Mouse (Mus musculus): ENCODE results near the gene Rbpj.
"Not testable (repeated sequence)": the region's sequence is repeated elsewhere in the genome, so short reads cannot be mapped to it uniquely, and the experiment has no call there.

Gene Rbpj

DNA sequence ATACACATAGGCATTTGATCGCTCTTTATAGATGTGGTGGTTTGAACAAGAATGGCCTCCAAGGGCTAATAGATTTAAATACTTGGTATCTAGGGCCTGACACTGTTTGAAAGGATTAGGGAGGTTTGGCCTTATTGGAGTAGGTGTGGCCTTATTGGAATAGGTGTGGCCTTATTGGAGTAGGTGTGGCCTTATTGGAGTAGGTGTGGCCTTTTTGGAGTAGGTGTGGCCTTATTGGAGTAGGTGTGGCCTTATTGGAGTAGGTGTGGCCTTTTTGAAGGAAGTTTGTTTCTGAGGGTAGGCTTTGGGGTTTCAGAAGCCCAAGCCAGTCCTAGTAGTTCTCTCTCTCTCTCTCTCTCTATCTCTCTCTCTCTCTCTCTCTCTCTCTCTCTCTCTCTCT lies 84.4 kb downstream of the Rbpj start:
- DNase-seq (ENCODE audit: low read depth, low spot score) = not testable (repeated sequence)

DNA sequence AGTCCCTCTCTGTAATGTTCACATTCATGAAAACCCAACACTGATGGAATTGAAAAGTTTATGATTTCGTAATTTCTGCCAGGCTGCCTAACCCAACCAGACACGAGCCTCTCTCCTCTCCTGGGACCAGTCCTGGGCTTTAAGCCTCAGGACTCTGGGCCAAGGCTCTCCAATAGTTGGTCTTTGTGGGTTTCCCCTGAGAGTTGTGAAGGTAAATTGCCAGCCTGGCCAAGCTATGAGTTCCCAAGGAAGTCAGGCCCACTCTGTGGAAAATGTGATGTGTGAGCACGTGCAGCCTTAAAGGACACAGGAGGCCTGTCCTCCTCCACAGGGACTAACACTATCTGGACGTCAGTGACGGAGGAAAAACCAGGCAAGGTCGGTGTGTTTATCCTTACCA lies 85.4 kb downstream of the Rbpj start:
- DNase-seq (ENCODE audit: low read depth, low spot score) = no peak

DNA sequence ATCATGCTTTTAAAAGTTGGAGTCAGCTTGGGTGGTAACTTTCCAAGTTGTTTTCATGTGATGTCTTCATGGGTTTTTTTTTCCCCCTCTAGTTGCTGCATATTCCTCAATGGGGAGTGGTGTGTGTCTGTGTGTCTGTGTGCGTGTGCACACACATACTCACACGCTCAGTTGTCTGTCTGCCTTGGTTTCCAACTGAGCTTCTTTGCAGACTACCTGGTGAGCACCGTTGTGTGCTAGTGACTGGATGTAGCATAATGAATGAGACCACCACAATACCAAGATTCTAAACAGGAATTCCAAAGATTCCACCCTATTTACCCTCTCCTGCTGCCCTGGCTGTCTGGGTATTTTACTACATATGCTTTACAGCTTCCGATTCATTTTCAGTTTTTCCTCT lies 86.0 kb downstream of the Rbpj start:
- DNase-seq (ENCODE audit: low read depth, low spot score) = no peak

DNA sequence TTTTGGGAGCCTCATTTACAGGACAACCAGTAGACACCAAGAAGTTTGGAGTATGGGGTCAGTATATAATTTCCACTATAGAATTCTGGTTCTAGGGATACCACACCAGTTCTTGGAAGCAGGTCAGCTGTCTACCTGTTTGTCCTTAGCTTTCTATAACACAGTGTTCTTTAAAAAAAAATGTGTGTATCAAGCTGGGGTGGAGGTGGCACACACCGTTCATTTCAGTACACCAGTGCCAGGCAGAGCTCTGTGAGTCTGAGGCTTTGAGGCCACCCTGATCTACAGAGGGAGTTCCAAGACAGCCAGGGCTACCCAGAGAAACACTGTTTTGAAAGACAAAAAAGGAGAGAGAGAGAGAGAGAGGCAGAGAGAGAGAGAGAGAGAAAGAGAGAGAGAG lies 87.3 kb downstream of the Rbpj start:
- no peak for DNase-seq (ENCODE audit: low read depth, low spot score)

DNA sequence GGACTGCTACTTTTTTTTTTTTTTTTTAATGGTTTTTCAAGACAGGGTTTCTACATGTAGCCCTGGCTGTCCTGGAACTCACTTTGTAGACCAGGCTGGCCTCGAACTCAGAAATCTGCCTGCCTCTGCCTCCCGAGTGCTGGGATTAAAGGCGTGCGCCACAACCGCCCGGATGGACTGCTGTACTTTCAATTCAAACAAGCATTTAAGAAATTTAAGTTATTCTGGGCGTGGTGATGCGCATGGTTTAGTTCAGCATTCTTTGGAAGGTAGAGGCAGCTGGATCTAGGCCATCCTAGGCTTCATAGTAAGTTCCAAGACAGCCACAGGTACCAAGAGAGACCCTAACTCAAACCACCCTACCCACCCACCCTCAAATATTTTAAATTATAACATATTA lies 88.2 kb downstream of the Rbpj start:
- no peak for DNase-seq (ENCODE audit: low read depth, low spot score)

DNA sequence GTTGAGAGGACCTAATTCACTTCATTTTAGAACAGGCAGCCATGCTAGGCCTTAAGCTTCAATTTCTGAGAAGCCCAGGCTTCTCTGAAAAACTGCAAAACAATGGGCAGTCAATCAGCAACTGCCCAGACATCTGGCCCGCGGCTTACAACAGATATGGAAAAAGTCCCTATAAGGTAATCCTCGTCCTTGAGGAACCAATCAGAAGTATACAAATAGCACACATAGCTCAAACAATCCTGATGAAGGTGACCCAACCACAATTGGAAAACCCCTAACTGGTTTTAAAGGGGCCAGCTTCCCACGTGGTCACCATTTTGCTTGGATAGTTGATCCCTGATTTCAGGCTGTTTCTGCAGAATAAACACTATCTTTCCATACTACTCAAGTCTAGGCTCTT lies 89.0 kb downstream of the Rbpj start:
- DNase-seq (ENCODE audit: low read depth, low spot score) = no peak

DNA sequence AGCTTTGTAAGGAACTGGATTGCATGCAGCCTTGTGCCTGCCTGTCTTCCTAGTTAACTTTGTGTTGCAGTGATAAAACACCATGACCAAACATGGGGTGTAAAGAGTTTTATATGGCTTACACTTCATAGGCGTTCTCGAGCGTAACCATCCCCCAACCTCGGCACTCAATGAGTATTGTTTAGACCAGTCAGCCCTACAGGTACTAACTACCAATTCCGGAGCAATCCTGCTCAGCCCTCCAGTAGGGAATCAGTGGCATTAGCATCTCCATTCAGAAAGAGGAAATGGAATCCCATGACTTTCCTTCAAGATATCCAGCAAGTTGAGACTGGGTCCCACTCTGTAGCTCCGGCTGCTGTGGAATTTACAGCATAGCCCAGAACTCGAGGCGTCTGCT lies 89.5 kb downstream of the Rbpj start:
- no peak for DNase-seq (ENCODE audit: low read depth, low spot score)

DNA sequence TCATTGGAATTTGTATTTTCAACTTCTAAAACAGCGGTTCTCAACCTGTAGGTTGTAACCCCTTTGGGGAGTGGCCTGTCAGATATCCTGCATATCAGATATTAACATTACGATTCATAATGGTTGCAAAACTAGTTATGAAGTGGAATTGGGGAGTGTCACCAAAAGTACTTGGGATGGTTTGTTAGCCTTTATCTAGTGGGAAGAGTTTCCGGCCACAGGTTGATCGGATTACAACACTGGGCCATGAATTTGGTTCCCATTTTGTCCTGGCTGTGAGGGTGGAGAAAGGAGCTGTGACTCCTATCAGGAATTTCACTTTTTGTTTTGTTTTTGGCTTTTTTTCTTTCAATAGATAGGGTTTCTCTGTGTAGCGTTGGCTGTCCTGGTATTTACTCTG lies 90.0 kb downstream of the Rbpj start:
- no peak for DNase-seq (ENCODE audit: low read depth, low spot score)

DNA sequence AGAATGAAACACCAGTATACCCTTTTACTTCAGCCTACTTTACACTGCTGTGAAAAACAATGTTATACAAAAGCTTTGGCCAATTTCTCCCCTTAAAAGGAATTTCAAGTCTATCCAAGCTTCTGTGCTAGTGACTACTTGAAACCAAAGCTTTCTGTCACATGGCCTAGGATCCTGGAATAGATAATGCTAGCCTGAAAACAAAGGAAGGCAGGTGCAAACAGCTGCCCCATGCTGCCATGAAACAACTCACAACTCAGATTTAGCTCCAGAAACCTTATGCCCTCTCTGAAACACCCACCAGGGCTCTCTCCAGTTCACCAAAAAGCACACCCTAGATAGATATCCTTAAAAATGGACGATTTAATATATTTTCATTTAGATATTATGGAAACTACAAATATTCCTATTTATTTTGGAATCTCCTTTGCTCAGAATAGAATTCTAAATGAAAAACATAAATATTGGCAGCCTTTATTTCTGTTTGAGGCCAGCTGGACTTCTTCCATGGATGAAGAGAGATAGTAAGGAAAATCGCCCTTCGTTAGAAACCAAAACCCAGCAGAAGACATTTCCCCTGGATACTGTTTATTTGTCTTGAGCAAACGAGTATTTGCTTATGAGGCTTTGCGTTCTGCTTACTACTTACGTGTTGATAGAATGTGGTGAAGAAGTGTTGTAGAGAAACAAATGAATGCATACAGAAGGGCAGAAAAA lies 91.8 kb downstream of the Rbpj start:
- no peak for DNase-seq (ENCODE audit: low read depth, low spot score)

DNA sequence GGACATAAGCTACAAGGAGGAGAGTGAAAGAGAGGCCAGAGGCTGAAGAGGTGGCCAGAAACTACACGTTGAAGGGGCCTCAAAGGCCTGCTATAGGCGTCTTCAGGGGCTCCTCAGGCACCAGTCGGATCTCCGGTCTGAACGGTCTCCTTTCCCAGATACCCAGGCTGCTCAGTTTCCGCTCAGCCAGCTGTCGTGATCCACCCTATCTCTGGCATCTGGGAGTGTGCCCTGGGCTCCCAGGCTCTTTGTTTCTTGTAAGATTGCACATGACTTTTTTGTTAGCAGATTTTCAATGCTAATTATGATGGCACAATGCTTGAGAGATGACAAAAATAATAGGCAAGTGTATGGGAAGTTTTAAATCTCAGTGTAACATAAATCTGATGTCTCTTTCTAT lies 95.2 kb downstream of the Rbpj start:
- DNase-seq (ENCODE audit: low read depth, low spot score) = no peak

DNA sequence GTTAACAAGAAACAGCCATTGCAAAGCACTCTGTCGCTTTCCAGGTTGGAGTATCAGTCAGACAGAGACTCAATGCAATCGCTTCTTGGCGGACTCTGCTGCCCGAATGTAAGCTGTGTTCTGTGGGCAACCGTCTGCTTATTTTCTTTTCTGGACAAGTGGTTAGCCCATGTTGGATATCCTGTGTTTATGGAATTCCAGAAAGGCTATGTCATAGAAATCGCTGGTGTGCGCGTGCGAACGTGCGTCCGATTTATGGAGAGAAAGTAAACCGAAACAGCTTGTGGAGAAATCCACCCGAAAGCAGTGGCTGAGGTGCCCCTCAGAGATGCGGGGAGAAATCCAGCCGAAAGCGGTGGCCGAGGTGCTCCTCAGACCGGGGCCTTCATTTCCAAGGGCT lies 98.4 kb downstream of the Rbpj start:
- no peak for DNase-seq (ENCODE audit: low read depth, low spot score)

DNA sequence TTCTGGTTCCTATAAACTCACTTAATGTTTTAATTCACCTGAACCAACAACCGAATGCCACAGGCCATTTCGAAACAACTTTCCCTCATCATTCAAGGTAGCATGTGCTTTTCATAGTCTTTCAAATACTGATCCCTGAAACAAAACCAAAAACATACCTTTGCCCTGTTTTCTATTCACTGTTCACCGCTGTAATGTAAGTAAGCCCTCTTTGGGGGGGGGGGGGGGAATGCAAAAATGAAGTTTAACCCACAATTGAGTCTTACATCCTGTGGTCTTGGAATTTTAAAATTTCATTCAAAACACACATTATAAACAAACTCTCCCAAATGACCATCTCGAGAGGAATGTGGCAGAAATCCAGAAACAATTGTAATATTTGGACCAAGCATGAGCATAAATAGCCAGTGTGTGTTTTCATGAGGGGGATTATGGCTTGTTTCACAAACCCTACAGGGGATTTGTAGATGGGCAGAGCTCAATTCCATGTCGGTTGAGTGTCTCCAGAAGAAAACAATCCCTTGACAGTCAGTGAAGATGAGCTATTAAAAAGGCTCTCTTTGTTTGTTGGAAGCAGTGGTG lies 99.4 kb downstream of the Rbpj start:
- DNase-seq (ENCODE audit: low read depth, low spot score) = no peak

DNA sequence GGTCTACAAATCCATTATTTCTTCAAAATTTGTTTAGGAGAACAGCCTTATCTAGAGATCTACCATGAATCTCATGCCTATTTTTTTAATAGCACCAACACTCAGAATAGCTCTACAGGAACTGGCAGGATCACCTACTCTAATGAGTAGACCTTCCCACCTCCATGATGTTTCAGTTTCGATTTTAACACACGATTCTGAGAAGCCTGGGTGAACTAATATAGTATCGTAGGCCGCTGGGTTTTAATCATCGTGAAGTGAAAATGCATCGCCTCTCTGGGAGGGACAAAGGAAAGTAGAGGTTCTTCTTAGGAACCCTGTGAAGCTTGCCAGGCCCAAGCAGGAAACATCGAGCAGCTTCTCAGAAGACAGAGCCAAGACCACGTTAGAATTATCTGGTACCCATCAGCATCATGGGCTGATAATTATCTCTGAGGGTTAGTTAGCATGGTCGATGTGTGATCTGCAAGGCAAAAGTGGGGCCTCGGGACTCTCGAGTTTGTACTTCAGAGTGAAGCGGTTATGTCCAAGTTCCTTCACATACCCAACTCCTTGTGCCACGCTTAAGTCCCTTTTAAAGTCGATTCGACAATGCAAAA lies 100.6 kb downstream of the Rbpj start:
- peak; percentile 73 for DNase-seq (ENCODE audit: low read depth, low spot score)

DNA sequence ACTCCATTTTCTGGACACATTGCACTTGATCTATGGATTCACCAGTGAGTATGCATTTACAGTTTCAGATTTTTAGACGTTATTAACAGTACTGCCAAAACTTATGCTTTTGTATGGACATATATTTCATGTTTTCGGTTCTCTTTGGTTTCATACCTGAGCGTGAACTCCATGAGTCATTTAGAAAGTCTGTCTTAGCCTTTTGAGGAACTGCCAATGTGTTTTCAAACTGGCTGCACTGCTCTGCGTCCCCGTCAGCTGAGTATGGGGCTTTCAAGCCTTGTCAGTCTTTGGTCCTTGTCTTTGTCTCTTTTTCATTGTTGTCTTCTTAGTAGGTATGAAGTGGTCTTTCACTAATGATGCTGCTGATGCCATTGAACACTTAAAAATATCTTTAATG lies 106.5 kb downstream of the Rbpj start:
- DNase-seq (ENCODE audit: low read depth, low spot score) = no peak

DNA sequence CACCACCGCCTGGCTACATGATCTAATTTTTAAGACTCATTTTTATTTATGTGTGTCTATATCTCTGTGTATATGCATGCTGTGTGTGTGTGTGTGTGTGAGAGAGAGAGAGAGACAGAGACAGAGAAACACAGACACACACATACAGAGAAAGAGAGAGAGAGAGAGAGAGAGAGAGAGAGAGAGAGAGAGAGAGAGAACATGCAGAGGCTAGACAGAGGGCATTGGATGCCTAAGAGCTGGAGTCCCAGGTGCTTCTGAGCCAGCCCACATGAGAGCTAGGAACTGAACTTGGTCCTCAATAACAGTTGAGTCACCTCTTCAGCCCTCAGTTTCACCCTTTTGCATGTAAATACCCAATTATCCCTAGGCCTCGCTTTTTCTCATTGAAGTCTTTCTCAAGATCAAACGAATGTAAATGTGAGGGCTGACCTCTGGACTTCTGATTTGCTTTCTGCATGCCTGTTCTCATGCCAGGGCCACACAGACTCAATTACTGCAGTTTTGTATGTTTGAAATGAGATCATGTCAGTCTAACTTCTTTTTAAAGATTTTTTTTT lies 109.0 kb downstream of the Rbpj start:
- DNase-seq (ENCODE audit: low read depth, low spot score) = no peak

DNA sequence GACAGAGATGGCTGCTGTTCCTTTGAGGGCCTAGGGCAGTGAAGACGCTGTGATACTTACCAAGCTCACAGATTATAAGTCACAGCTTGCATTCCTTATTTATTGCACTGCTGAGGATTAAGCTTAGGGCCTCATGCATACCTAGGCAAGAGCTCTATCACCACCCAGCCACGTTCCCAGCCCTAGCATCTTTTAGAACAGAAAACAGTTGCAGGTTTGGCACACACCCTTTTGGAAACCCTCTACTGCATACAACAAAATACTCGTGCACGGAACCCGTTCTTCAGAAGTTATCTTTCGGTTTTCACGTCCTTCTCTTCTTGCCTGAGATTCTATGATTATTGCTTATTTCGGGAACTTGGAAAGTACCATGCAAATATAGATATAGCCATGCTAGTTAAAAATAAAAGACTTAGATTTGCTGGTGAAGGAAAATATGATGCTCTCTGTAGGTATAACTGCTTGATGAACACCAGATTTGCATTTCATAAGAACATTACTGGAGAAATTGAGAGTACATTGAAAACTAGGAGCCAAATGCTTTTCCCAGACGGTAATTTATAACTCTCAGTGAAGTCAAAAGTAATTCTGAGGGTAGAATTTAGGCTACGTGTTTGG lies 111.4 kb downstream of the Rbpj start:
- DNase-seq (ENCODE audit: low read depth, low spot score) = no peak

DNA sequence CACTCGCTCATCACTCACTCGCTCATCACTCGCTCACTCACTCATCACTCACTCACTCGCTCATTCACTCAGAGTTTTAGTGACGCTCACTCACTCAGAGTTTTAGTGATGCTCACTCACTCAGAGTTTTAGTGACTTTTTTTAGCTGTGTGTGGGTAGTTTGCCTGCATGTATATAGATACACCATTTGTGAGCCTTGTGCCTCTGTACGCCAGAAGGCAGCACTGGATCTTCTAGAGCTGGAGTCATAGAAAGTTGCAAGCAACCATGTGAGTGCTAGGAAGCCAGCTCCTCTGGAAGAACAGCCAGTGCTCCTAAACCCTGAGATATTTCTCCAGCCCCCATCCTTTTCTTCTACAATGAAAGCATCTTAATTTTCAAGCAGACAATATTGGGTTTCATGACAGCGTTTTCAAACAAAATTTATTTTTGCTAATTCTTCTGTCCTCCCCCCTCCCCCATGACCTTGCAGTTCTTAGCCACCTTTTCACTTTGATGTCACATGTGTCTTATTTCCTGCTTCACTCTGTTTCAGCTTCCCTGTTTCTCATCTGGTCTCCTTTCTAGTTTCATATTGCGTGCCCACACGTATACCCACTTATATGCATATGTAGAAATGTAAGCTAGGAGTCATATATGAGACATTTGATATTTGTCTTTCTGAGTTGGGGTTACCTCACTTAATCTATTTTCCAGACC lies 118.3 kb downstream of the Rbpj start:
- DNase-seq (ENCODE audit: low read depth, low spot score) = peak; percentile 43

DNA sequence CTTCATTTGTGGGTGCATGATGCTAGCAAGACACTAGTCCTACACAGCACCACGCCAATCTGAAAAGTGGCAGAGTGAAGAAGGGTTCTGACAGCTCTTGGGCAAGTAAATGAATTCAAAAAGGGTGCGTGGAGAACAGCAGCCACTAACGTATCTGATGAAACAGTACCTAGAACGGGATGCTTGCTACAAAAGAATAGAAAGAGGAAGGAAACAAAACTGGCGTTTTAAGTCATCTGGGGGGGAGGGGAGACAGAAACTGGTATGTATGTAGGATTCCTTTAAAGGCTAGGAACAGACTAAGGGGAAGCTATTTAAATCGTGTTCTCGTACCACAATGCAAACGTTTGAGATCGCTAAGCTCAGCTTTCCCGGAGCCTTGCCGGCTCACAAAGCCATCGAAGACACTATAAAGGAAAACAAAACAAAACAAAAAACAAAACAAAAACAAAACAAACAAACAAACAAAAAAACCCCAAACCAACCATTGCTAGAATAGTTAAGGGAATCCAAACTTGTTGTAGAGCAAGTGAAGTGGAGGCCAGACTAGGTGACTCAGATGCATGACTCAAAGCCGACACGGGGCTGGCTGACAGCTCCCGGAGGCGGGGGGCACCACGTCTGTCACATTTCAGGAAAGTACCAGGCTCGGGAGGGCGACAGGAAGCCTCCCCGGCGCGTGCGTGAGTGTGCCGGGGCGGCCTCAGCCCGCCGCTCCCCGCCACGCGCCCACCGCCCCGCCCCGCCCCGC lies 122.6 kb downstream of the Rbpj start:
- DNase-seq (ENCODE audit: low read depth, low spot score) = no peak

DNA sequence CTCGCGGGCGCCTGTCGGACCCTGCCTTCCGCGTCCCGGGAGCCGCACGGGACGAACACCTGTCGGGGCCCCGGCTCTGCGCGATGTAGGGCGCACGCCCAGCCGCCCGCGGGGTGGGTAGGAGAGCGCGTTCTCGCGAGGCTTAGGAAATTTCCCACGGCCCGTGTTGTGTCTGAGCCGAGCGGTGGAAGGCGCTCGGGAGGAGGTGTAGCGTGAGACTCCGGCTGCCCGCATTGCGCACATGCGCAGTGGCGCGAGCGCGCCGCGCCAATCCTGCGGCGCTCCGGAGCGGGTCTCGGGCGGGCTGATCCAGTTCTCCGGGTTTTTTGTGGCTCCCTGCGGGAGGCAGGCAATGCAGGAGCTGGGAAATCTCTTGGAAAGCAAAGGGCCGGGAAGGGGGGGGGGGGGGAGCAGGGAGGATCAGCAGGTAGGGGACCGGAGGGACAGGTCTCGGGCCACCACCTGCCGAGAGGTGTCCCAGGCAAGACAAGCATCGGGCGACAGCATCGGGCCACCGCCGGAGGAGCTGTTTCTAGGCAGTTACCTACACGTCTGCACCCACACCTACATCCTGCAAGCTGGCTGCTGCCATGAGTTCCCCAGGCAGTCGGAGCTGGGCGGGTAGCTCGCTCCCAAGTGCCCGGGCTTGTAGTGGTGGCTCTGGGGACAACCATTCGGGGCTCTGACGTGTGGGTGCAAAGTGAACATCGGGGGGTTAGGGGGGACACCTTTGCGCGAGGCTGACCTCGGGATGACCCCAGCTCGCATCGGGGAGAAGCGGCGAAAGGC lies 123.4 kb downstream of the Rbpj start:
- peak; percentile 98 for DNase-seq (ENCODE audit: low read depth, low spot score)

DNA sequence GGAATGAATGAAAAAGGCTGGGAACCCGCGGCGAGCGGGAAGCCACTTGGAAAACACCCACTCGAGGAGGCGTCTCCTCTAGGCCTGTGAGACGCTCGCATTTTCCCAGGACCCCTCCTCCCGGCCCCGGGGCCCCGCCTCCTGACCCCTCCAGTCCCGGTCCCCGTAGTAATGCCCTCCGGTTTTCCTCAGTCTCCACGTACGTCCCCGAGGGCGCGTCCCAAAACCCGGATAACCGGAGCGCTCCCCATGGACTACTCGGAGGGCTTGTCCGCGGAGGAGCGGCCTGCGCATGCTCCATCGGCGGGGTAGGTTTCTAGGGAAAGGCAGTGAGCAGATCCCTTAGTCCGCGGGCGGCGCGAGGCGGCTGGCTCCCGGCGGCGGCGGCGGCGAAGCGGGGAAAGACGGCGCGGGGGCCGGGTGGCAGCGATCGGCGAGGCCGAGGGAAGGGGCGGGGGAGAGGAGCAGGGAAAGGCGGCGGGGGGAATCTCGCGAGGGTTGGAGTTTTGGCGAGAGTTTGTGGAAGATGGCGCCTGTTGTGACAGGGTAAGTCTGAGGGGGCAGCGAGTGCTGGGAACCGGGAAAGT lies 124.3 kb downstream of the Rbpj start:
- peak; percentile 93 for DNase-seq (ENCODE audit: low read depth, low spot score)
